Mouse (Mus musculus) ES-Bruce4 (cell line): Measurements from ENCODE around the gene Tnfrsf25.

Experiments used
- CTCF ChIP-seq: IDR thresholded peaks from one replicate; pipeline ENCODE4 v1.8.1; 2011; ENCODE audit warnings: low read depth, low read length
- EP300 ChIP-seq: IDR thresholded peaks from 2 replicates; pipeline ENCODE4 v1.6.1; 2011; ENCODE audit warnings: low read depth, low read length; ENCODE audit not compliant: insufficient read depth

- TF ChIP-seq CTCF = no peak
- no peak for TF ChIP-seq EP300
Observed at GRCm38 (mm10) chr4:152160748-152161147, 45.0 kb downstream of the Tnfrsf25 start.
